Mouse (Mus musculus) embryonic facial prominence, embryonic 11.5 days (tissue): ENCODE data around the gene Gbp2. TPM values are rescaled to one million over a fixed set of nuclear protein-coding genes. Genes with fewer than 3 reads are reported as not detected.

ENCODE experiments used
- ATAC-seq: fragments of 200-750 bp; cut with Nextera tagmentation; replicated peaks from 2 replicates; pipeline ENCODE4 v1.8.0; 2017; ENCODE audit warnings: low read depth; ENCODE audit not compliant: insufficient number of reproducible peaks, low FRiP score, low TSS enrichment
- DNase-seq: peaks from one replicate; pipeline ENCODE4 v3.0.0-alpha.2; 2015; ENCODE audit warnings: low spot score
- H3K27ac ChIP-seq: fragments of 300-500 bp; sonication (generic); replicated peaks from 2 replicates; pipeline ENCODE4 v1.5.1; 2014; ENCODE audit warnings: mild to moderate bottlenecking, low read depth, low read length, control low read depth
- H3K27me3 ChIP-seq: fragments of 300-500 bp; sonication (generic); 2 replicates; pipeline ENCODE4 v1.6.1; 2014; ENCODE audit warnings: mild to moderate bottlenecking, low read length, moderate library complexity, mixed read lengths; ENCODE audit not compliant: control insufficient read depth, insufficient read depth
- H3K36me3 ChIP-seq: fragments of 300-500 bp; sonication (generic); replicated peaks from 2 replicates; pipeline ENCODE4 v1.6.1; 2014; ENCODE audit warnings: low read depth, mild to moderate bottlenecking, low read length, moderate library complexity, mixed read lengths; ENCODE audit not compliant: control insufficient read depth, insufficient read depth
- H3K4me1 ChIP-seq: fragments of 300-500 bp; sonication (generic); 2 replicates; pipeline ENCODE4 v1.6.1; 2014; ENCODE audit warnings: low read length, mixed read lengths; ENCODE audit not compliant: control insufficient read depth, insufficient read depth
- H3K4me2 ChIP-seq: fragments of 300-500 bp; sonication (generic); 2 replicates; pipeline ENCODE4 v1.6.1; 2014; ENCODE audit warnings: low read depth, mild to moderate bottlenecking, control low read depth, low read length, moderate library complexity
- H3K4me3 ChIP-seq: fragments of 300-500 bp; sonication (generic); 2 replicates; pipeline ENCODE4 v1.5.1; 2014; ENCODE audit warnings: low read depth, low read length, control low read depth
- H3K9ac ChIP-seq: fragments of 300-500 bp; sonication (generic); replicated peaks from 2 replicates; pipeline ENCODE4 v1.6.1; 2014; ENCODE audit warnings: mild to moderate bottlenecking, control low read depth, low read length
- H3K9me3 ChIP-seq: fragments of 300-500 bp; sonication (generic); replicated peaks from 2 replicates; pipeline ENCODE4 v1.6.1; 2016; ENCODE audit warnings: mild to moderate bottlenecking, low read length, inconsistent platforms, mixed read lengths; ENCODE audit not compliant: control insufficient read depth
- WGBS: fragments of 180-500 bp; shearing (Covaris S2); extraction: QIAGEN DNeasy Blood & Tissue Kit; methylation state at CpG from one replicate; pipeline ENCODE4 v1.1.7; 2014; 5-methylcytosine and 5-hydroxymethylcytosine counted together
- polyA plus RNA-seq: library from polyadenylated mRNA; unstranded; fragments of >200 nt; fragmentation: Nextera tagmentation; extraction: Ambion mirVana; gene quantifications from 2 replicates; pipeline ENCODE4 v1.2.1, GENCODE M21; 2014

Gbp2 gene
- polyA plus RNA-seq, 1 experiment from 2014 or later: 0.25 TPM

DNA sequence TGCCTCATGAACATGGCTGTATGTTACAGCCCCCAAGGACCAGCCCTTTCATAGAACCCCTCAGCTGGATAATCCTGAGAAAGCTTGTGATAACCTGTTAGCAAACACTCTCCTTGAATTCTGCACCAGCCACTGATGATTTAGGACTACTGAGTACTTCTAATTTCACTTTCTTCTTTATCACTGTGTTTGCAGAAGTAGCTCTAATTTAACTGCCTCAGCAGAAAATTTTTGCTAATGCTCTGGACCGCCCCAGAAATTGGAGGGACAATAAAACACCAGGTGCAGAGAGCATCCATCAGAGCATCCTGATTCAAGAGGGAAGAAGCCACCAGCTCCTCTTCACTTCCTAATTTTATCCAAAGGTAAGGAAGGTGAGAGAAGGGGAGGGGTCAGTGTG lies 25.9 kb upstream of the Gbp2 start, which contains the start of gene Gbp2b:
Gene Gbp2b, plus strand, starts transcription at position 301 of the 400 bp plus-strand sequence.
- H3K9me3 ChIP-seq: no peaks in the 10 kb centered on the region
- WGBS: 67% methylated on average over 1 of the region's 1 CpGs
- no peak within 1 kb of the TSS for H3K4me2 ChIP-seq
- H3K4me1 ChIP-seq: no peaks in the 10 kb centered on the region
- ATAC-seq (no peak), DNase-seq (no peak)
- H3K27me3 ChIP-seq: no peaks in the 10 kb centered on the region
- H3K36me3 ChIP-seq: no peaks in the 10 kb centered on the region
- no peak within 1 kb of the TSS for H3K9ac ChIP-seq
- H3K4me3 ChIP-seq: no peak within 1 kb of the TSS
- H3K27ac ChIP-seq: no peak within 1 kb of the TSS

DNA sequence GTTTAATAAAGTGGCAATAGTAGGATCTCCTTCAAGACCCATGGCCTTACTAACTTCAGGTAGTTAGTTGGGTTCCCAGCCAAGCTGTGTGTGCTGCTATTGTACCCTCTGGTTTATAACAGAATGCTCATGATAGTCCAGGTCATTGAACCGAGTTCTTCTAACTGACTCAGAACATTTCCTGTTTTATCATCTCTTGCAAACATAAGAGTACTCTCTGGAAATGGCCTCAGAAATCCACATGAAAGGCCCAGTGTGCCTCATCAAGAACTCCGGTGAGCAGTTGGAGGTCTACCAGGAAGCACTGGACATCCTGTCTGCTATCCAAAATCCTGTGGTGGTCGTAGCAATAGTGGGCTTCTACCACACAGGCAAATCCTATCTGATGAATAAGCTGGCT lies 22.5 kb upstream of the Gbp2 start:
- DNase-seq: no peak
- H3K4me1 ChIP-seq: no peaks in the 10 kb centered on the region
- H3K27ac ChIP-seq: no peak overlapping the region
- no peak for ATAC-seq
- H3K27me3 ChIP-seq: no peaks in the 10 kb centered on the region
- no peaks in the 10 kb centered on the region for H3K9me3 ChIP-seq
- H3K9ac ChIP-seq: no peak overlapping the region
- H3K4me3 ChIP-seq: no peak overlapping the region
- H3K36me3 ChIP-seq: no peaks in the 10 kb centered on the region
- WGBS: 82% methylated on average over 3 of the region's 3 CpGs
- H3K4me2 ChIP-seq: no peak overlapping the region

- no peaks in the 10 kb centered on the region for H3K36me3 ChIP-seq
- H3K9me3 ChIP-seq: no peaks in the 10 kb centered on the region
- no peak overlapping the region for H3K4me2 ChIP-seq
- H3K4me1 ChIP-seq: no peaks in the 10 kb centered on the region
- no peak overlapping the region for H3K4me3 ChIP-seq
- H3K27ac ChIP-seq: no peak overlapping the region
- H3K9ac ChIP-seq: no peak overlapping the region
- H3K27me3 ChIP-seq: no peaks in the 10 kb centered on the region
- ATAC-seq: no peak
- DNase-seq: no peak
Measured at GRCm38 (mm10) chr3:142601675-142602074, 18.7 kb upstream of the Gbp2 start.

DNA sequence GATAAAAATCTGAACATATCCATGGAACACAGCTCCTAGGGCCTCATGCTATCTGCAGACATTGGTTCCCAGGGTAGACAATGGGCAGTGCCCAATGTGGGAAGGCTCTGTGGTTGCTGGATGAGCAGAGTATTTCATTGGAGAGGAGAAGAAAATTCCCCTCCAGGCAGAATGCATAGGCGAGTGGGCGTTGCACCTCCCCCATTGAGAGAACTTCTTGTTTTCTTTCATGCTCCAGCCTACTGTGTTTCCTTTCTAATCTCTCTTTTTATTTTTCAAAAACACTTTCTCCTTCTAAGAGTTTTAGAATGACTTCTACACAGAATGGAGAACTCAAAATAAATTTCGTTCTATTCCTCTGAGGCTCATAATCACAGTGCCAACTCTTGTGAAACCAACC lies 1.7 kb upstream of the Gbp2 start:
- DNase-seq (no peak), ATAC-seq (no peak)
- no peak overlapping the region for H3K9ac ChIP-seq
- H3K36me3 ChIP-seq: no peaks in the 10 kb centered on the region
- no peaks in the 10 kb centered on the region for H3K4me1 ChIP-seq
- no peaks in the 10 kb centered on the region for H3K9me3 ChIP-seq
- no peak overlapping the region for H3K27ac ChIP-seq
- no peak overlapping the region for H3K4me2 ChIP-seq
- H3K4me3 ChIP-seq: no peak overlapping the region
- 78% methylated on average over 3 of the region's 3 CpGs for WGBS
- no peaks in the 10 kb centered on the region for H3K27me3 ChIP-seq

- DNase-seq (no peak), ATAC-seq (no peak)
- no peak overlapping the region for H3K9ac ChIP-seq
- 35% methylated on average over 1 of the region's 1 CpGs for WGBS
- H3K4me1 ChIP-seq: no peaks in the 10 kb centered on the region
- no peak overlapping the region for H3K27ac ChIP-seq
- no peaks in the 10 kb centered on the region for H3K36me3 ChIP-seq
- no peaks in the 10 kb centered on the region for H3K9me3 ChIP-seq
- H3K27me3 ChIP-seq: no peaks in the 10 kb centered on the region
- no peak overlapping the region for H3K4me3 ChIP-seq
- no peak overlapping the region for H3K4me2 ChIP-seq
Measured at GRCm38 (mm10) chr3:142619606-142620005, 796 bp upstream of the Gbp2 start.

- 57% methylated on average over 3 of the region's 3 CpGs for WGBS
Measured at GRCm38 (mm10) chr3:142620956-142621562, 657 bp downstream of the Gbp2 start.

GRCm38 (mm10) chr3:142630385-142630784 lies 10.0 kb downstream of the Gbp2 start:
- no peaks in the 10 kb centered on the region for H3K36me3 ChIP-seq
- no peak overlapping the region for H3K9ac ChIP-seq
- no peak for DNase-seq
- H3K27ac ChIP-seq: no peak overlapping the region
- H3K4me2 ChIP-seq: no peak overlapping the region
- WGBS: 91% methylated on average over 8 of the region's 8 CpGs
- no peaks in the 10 kb centered on the region for H3K9me3 ChIP-seq
- no peak overlapping the region for H3K4me3 ChIP-seq
- H3K27me3 ChIP-seq: no peaks in the 10 kb centered on the region
- ATAC-seq: no peak
- H3K4me1 ChIP-seq: no peaks in the 10 kb centered on the region

More at GRCm38 (mm10) chr3:142620956-142621562, 657 bp downstream of the Gbp2 start:
- no peak overlapping the region for H3K4me3 ChIP-seq
- no peaks in the 10 kb centered on the region for H3K27me3 ChIP-seq
- no peak overlapping the region for H3K4me2 ChIP-seq
- H3K4me1 ChIP-seq: no peaks in the 10 kb centered on the region
- H3K36me3 ChIP-seq: no peaks in the 10 kb centered on the region
- H3K9me3 ChIP-seq: no peaks in the 10 kb centered on the region
- no peak overlapping the region for H3K9ac ChIP-seq
- no peak overlapping the region for H3K27ac ChIP-seq
- no peak for ATAC-seq
- peak; percentile 6 for DNase-seq

- H3K9ac ChIP-seq: no peak overlapping the region
- H3K36me3 ChIP-seq: no peaks in the 10 kb centered on the region
- H3K4me1 ChIP-seq: no peaks in the 10 kb centered on the region
- H3K4me3 ChIP-seq: no peak overlapping the region
- no peaks in the 10 kb centered on the region for H3K27me3 ChIP-seq
- no peaks in the 10 kb centered on the region for H3K9me3 ChIP-seq
- peak; percentile 82 for DNase-seq
- H3K27ac ChIP-seq: no peak overlapping the region
- no peak; the same call in 1 of the 2 replicates for ATAC-seq
- 4% methylated on average over 9 of the region's 9 CpGs for WGBS
- H3K4me2 ChIP-seq: 0 out of 2 replicates have a peak overlapping the region, but pooled peaks have one; percentile 6
Measured at GRCm38 (mm10) chr3:142640201-142640600, 19.8 kb downstream of the Gbp2 start.
